Mouse (Mus musculus) retina, postnatal 1 day (tissue): ENCODE data around the gene Gm42417.

Experiments used
- DNase-seq: peaks from one replicate; pipeline ENCODE4 v3.0.0-alpha.2; 2012

The Gm42417 gene

DNA sequence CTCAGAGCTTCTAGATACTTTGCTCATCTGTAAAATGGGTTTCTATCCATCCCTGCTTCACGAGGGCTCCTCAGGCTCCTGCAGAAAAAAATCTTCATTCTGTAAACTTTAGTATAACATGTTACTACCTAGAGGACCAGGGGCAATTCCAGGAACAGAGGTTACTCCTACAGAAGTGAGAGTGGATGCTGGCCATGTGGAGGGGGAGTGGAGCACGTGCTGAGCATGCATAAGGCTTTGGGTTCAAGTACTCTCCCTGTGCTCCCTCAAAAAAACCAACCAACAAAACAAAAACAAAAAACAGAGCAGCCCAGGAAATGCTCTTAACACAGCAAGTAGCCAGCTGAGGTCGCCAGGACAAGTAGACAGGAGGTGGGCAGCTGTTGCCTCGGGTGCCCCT lies 24.4 kb upstream of the Gm42417 start:
- no peak for DNase-seq

DNA sequence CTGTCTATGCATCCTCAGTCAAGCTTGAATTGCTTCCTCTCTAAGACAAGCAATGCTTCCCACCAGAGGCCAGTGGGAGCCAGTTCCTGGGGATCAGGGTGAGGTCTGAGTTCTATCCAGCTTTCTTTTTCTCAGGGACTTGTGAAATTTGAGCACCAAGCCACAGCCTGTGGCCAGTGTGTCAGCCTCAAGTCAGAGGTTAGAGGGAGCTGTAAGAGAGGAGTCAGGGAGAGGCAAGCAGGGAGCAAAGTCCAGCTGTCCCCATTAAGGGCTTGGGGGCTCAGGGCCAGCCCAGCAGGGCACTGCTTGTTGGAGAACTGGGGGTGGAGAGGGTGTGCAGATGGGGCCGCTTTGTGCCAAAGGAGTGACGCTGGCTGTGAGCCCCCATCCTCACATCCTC lies 24.0 kb upstream of the Gm42417 start:
- DNase-seq = no peak

DNA sequence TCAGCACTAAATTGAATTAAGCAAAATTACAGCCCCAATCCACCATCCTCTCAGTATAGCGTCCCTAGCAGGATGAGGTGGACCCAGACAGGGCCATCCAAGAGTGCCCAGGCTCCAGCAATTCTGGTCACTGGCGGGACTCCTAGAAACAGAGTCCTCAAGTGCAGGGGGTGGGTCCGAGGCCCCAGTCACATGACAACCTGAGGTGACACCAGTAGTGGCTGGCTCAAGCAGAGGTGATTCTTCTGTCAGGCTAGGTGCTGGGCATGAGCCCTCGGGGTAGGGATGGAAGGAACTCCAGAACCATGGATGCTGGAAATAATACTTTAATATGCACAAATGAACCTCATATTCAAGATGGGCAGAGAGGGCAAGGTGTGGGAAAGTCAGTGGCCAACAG lies 23.2 kb upstream of the Gm42417 start:
- DNase-seq = no peak

DNA sequence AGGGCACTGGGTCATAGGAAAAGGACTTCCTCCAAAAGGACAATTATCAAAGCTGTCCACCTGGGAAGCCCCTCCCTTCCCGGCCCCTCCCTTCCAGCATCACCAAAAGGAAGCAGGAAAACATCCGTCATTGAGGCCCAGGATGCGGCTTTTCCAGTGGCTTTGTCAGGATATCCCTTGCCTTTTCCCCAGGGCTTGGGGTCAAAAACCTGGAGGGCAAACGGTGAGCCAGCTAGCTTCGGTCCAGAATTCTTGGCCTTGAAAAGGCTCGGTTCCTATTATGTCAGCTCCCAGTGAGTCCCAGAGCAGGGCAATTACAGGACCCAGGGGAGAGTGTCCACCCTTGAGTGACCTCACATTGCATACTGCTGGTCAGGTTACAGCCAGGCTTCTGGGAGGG lies 21.7 kb upstream of the Gm42417 start:
- no peak for DNase-seq

DNA sequence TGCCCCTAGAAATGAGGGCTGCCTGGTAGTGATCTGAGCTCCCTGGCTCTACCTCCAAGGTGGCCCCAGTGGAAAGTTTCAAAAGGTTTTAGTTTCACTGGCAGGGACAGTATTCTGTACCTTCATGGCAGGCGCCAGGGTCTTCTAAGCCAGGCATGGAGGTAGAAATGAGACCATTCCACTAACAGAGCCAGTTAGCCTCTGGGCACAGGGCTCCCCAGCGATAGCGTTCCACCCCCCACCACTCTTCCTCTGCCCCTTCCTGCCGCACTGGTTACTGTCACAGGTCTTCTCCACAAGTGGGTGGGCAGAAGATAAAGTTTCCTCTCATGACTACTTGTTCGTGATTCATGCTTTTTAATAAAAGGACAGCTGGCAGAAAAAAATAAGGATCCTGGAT lies 20.7 kb upstream of the Gm42417 start:
- no peak for DNase-seq

DNA sequence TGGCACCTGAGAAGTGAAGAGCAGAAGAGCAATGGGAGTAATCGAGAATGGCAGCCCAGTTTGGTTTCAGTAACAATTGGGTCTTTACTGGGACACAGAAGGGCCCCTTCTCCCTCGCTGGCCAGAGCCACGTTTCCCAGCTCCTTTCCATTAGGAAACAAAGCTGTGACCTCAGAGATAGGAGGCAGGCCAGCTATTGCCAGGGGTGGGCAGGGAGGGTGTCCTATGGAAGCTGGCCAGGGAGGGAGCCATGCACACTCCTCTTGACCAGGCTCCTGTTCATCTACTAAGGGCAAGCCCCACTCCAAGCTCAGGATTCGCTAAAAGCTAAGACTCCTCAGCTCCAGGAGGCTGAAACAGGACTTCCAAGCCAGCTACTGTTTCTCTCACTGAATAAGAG lies 20.0 kb upstream of the Gm42417 start:
- peak; percentile 61 for DNase-seq

DNA sequence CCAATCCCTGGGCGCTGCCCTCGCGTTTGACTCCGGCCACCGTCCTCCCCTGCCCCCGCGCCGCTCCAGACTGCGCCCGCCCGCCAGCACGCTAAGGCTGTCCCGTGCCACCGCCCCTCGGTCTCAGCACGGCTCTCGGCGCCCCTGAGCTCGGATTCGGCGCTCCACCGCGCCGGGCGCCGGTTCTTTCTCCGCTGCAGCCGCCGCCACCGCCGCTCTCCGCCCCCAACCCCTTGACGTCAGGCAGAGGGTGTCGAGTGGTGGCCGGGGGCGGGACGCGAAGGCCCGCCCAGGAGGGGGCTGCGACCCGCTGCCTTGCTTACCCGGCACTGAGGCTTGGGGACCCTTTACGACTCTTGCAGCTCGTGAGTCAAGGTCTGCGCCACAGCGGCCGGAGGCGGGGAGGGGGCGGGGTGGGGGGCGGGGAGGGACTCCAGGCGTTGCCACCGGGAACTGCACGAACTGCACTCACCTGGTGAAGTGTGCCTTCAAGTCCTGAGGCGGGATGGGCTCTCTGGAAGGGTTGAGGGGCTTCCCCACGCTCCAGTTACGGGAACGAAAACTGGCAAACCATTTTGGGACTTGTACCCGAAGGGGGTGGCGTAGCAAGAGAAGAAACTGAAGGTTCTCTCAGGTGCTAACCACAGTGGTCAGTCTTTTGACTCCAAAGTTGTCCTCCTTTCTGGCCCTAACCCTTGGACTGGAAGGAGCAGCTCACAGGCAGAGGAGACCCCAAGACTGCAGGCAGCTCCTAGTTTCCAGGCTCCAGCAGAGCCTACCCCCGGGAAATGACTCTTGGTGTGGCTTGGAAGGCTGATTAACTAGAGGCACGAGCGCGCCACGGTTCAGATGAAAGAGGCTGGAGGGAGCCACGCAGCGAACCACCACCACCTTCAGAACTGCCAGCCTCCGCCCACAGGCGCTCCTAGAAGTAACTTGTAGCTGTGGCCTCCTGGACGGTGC lies 19.1 kb upstream of the Gm42417 start, which contains the start of gene Sema4c:
Sema4c (minus strand) TSS at position 319 of the 963 bp plus-strand sequence.
- DNase-seq = peak; percentile 88

DNA sequence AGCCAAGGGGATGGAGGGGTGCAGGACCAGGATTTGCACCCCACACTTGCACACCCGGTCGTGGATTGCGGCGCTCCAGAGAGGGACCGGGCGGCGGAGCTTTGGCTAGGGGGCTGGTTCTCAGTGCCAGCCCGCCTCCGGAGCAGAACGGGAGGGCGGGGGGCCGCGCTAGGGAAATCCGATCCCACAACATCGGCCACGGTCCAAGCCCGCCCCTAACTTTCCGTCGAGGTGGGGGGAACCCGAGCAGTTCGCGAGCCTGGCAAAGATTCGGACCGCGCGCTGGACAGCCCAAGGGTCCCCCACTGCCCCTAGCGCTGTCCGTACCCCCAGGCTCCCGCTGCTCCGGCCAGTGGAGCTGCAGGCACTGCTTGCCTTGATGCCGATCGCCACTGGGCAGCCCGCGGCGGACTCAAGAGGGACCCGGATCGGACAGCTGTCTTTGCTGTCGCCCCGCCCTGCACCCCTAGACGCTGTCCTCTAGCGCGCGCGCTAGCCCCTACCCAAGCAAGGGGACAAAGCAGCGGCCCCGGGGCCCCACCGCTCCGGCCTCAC lies 18.3 kb upstream of the Gm42417 start:
- DNase-seq = peak; percentile 85

DNA sequence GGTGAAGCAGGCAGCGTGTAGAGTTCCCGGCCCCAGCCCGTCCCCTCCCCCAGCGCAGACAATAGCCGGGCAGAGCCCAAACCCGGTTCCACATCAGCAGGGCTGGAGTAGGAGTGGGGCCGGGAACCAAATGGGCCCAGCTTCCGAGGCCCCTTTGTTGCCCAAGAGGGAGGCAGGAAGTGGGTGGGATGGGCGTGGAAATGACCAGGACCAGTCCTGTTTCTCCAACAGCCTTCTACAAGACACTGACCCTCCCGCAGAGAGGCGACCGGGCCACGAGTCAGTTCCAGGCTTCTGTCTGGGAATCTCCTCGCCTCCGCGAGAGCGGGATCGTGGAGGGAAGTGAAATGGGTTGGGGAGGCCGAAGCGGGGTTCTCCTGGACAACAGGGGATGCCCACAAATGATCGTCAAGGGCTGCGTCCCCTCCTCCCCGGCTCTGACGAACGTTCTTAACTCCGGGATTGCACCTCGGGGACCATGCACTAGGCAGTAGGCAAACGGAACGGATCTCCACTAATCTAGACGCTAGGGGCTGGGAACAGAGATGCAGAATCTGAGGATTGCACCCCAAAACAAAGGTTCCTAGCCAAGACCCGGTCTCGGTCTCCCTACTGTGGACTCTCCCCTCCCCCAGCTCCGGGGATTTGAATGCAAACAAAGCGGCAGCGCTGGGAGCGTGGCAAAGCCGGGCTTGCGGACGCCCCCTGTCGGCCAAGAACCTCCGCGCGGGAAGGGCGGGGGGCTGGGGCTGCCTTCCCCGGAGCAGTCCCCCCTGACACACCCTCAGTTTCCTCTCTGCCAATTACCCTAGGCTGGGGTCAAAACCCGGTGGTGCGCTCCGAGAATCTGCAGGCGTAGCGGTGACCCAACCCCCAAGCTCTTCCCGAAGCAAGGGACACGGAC lies 17.6 kb upstream of the Gm42417 start:
- peak; percentile 94 for DNase-seq

DNA sequence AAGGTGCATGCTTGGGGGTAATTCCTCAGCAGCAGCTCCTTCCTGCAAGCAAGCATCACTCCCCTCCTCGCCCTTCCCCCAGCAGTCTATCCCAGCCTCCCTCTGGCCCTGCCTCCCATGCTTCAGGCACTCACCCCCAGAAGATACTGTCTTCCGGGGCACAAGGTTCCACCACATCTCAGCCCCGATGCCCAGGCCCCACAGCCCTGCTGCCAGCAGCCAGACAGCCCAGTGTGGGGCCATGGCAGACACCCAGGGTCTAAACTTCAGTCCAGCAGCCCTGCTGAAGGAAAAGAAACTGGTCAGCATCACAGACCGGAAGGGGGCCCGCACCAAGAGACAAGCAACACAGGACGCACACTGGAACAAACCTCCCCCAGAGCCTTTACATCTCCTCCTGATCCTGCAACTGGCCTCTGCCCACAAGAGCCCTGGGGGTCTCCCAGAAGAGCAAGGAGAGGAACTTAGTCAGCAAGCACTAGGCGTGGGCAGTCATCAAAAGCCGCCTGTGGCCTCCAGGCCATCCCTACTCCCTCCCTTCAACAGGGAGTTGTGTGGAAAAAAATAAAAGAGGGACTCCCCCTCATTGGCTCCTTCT lies 16.7 kb upstream of the Gm42417 start:
- no peak for DNase-seq

DNA sequence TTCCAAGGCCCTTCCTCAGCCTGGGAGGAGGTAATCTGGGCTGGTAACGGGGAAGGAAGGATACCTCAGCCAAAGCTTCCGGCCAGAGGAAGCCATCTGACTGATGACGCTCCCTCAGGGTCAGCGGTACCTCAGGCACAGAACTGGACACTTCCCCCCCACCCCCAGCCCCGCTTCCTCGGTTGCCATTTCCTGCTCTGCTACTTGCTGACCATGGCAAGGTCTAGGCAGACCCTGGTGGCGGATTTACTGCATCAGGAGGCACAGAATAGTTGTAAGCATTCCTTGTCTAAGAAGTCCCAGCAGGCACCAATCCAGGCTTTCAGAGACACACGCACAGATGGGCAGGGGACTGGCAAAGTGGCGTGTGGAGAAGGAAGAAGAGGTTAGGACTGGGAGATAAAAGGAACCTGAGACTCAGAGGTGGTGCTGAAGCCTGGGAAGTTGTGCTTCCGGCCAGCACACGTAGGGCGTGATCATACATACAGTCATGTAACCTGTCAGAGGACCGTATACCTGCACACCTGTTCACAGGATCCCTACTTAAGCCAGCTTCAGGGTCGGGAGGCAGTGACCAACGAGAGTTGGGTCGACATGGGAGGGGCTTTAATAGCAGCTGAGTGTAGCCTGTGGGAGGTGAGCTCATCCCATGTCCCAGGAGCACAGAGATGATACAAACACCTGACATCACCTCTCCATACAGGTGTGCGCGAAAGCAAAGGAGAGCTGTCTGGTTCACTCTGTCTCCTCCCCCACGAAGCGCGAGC lies 15.6 kb upstream of the Gm42417 start:
- no peak for DNase-seq

DNA sequence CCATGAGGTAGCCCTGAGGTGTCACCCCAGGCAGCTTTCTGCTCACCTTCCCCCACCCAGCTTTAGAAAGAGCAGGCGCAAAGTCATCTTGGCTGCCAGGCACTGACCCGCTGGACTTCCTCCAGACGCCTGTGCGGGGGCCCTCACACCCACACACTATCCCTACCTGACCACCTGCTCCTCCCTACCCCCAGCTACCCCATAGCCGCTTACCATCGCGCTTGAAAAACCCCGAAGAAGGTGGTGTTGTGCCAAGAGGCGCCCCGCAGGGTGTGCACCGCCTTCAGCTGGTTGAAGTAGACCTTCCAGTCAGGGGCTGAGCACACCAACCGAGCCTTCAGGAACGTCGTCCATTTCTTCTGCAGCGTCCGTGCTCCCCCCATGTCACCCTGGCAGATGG lies 13.3 kb upstream of the Gm42417 start:
- DNase-seq = no peak

DNA sequence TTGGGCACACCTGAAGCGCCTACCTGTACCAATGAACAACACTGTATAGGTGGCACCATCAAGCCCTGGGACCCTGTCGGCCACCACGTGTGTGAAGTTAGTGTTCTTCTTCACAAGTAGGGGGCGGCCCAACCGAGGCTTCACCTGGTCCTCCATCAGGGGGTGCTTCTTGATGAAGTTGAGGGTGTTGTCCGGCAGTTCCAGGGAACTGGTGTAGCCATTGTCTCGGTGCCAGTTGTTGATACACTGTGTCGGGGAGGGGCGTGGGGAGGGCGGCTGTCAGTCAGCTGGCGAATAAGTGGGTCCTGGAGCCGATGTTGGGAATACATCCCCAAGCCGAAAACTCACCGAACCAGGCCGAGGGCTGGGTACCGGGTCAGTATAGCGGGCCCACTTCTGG lies 12.7 kb upstream of the Gm42417 start:
- no peak for DNase-seq

DNA sequence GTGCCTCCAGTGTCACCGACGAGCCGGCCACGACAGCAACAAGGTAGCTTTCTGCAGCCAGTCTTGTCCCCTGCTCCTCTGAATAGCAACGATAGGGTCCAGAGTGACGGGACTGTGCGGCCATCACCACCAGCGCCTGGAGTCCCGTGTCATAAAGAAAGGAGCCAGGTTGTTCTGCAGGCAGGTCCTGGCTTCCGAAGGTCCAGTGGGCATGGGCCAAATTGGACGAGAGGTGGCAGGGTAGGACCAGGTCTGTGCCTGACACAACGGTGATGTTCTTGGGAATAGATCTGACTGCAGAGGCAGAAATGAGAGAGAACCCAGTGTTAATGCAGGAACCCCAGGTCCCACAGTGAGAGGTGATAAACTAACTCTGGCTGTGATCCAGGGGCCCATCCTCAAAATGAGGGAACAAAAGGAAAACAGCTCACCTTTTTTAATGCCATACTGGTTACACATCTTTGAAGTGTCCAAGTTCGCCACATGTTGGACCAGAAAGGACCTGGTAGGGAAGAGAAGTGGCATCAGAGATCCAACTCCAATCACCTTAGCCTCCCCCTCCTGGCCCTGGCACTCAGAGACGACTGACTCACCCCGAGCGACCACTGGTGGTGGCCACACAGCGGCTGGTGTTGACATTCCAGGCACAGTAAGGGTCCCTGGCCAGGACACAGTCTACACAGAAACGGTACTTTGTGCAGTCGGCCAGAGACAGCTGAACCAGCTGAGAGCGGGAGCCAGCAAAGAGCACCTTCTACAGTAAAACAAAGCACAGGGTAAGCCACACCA lies 11.0 kb upstream of the Gm42417 start:
- DNase-seq = no peak

DNA sequence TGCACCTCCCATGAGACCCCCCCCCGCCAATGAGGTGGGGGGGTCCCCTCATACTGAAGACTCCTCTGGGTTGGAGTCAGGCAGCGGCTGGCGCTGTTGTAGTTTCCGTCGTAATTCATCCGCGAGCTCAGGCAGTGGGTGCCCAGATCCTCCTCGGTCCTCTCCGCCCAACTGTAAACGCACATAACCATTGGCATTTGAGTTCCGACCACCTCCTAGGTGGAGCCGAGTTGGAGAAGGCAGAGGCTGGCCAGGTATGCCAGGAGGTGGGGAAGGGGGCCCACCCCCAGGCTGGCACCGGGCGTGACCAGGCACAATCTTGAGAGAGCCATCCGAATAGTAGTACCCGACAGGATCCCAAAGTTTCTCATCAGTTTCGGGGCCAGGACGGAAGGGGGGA lies 10.3 kb upstream of the Gm42417 start:
- DNase-seq = no peak

DNA sequence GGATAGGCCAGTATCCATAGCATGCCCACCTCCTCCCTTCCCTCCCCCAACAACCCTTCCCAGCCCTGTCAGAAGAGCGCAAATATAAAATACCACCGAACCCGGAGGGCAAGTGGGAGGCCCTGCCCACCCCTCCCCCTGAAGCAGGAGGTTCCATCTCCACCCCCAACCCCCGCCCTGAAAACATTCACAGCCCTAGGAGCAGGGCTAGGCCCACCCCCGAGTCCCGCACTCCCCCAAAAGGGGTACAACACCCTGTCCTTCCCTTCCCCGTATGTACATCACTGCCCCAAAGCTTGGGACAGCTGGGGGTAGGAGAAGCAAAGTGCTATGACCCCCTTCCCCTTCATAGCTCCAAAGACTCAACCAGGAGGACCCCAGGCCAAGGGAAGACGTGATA lies 9.5 kb upstream of the Gm42417 start:
- DNase-seq = no peak

DNA sequence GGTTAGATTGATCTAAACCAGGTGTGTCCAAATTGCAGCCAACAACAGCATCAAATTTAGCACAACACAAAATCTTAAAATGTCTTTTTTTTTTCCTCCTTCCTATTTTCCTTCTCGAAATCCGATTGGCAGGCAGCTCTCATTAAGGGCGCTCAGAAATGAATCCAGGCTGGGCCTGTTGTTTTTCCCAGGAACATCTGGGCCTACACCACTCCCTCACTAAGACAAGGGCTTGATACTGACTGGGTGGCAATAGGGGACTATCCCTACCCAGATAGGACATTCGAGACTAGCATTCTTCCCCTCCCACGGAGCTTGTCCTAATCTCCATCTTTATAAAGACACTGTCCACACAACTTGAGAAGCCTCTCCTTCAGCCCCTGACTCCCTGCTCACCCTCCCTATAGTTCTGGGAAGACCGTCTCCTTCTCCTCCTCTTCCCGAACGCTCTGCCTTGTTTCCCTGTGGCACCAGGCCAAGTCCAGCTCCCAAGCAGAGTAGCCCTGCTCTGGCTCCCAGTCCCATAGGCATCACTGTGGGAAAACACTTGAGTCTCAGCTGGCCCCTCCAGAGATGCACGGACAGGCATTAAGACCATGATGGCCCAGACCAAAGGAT lies 8.9 kb upstream of the Gm42417 start:
- DNase-seq = peak; percentile 33

DNA sequence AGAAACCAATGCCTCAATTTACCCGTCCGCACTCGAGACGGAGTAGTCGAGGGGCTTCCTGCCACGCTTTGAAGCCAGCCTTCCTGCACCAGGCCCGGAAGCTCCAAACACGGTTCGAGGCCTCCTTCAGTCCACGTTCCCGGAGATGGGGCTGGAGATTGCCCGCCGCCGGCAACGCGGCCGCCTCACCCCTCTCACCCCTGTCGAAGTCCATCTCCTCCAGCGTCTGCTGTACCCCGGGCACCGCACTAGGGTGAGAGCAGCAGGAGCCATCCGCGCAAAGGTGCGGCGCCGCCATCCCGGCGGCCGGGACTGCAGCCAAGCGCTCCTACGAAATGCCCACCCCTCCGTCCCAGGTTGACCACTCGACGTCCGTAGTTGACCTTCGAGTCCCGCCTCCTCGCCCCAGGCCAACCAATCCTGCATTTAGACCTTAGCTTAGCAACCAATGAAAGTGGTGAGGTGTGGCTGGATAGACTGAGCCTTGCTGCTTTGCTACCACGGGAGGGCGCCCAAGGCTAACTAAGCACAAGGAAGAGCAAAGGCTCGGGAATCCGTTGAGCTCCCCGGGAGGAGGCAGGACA lies 7.8 kb upstream of the Gm42417 start, which contains the start of gene Ankrd39:
Ankrd39 (minus strand) TSS at position 558 of the 584 bp plus-strand sequence.
- DNase-seq = peak; percentile 99

DNA sequence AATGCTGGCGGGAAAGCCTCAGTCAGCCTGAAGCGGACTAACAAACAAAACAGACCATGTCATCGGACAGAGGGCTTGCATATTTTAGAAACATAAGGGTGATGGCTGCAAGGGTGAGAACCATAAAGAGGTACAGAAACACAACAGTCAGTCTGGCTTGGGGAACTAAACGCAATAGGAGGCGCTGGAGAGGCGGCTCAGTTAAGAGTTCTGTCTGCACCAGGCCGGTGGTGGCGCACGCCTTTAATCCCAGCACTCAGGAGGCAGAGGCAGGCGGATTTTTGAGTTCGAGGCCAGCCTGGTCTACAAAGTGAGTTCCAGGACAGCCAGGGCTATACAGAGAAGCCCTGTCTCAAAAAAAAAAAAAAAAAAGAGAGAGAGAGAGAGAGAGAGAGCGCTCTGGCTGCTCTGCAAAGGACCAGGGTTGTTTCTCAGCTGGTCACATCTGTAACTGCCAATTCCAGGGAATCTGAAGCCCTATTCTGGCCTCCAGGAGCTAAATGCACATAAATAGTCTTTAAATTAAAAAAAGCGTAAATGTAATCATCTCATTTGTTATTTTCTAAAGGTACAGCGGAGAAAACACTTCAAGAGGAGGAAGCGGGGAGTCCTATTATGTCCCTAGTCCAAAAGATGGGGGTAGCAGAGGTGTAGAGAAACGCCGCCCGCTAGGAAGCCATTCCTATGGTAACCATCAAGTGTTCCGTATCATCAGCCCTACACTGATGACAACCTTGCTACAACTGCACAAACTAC lies 6.8 kb upstream of the Gm42417 start:
- no peak for DNase-seq

DNA sequence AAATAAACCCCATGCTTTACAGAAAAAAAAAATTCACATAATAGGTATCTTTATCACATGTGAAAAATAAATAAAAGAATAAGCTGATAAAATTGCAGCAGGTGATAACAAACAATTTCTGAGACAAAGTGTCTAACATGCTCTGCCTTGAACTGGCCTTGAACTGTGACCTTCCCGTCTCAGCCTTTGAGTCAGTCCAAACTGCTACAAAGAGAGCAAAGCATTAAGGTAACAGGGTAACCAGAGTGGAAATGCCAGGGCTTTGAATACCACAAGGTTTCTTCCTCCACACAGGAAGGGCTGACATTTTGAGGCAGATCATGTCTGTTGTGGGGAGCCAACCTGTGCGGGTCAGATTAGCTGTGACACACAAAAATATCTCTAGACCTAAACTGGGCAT lies 6.2 kb upstream of the Gm42417 start:
- no peak for DNase-seq
